Mouse (Mus musculus) C2C12 (cell line): ENCODE results near the gene Cnn2.

ENCODE experiments used
- CTCF ChIP-seq: IDR thresholded peaks from one replicate; pipeline ENCODE4 v1.5.1; 2011; ENCODE audit not compliant: control insufficient read depth, insufficient read depth, insufficient read length
- FOSL1 ChIP-seq: IDR thresholded peaks from one replicate; pipeline ENCODE4 v1.8.0; 2011; ENCODE audit warnings: mild to moderate bottlenecking, low read length; ENCODE audit not compliant: poor library complexity, insufficient read depth, severe bottlenecking
- MAX ChIP-seq: IDR thresholded peaks from one replicate; pipeline ENCODE4 v1.6.1; 2011; ENCODE audit warnings: mild to moderate bottlenecking, control low read depth
- MYOD1 ChIP-seq: IDR thresholded peaks from one replicate; pipeline ENCODE4 v1.6.1; 2011; ENCODE audit warnings: low read depth; ENCODE audit not compliant: control insufficient read depth, insufficient read length
- MYOG ChIP-seq: IDR thresholded peaks from one replicate; pipeline ENCODE4 v1.6.1; 2011; ENCODE audit not compliant: control insufficient read depth, insufficient read length; ENCODE audit errors: extremely low read depth
- USF1 ChIP-seq: IDR thresholded peaks from one replicate; pipeline ENCODE4 v1.6.1; 2011; ENCODE audit warnings: low read depth, mild to moderate bottlenecking, control low read depth, moderate library complexity

DNA sequence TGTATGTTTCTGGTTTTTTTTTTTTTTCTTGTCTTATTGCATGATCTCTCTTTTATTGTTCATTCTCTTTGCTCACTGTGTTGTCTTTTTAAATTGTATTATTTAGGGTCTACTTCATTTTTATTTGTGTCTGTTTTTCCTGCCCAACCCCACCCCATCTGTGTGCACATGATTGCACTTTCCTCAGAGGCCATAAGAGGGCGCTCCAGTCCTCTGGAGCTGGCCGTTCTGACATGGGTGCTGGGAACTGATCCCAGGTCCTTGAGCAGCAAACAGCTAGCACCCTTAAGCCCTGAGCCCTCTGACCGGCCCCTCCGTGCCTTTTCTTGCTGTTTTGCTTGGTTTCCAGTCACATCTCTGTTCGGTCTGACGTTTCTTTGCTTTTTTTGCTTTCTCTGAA, 3.2 kb downstream of the Cnn2 start:
- TF ChIP-seq MAX (no peak), CTCF (no peak), USF1 (no peak), MYOG (no peak), MYOD1 (no peak), FOSL1 (no peak)
